Mouse (Mus musculus) ES-E14 (cell line): Measurements from ENCODE around the gene Naaa. TPM values are rescaled to one million over a fixed set of nuclear protein-coding genes. Genes with fewer than 3 reads are reported as not detected.

Experiments used
- DNase-seq: peaks from one replicate; pipeline ENCODE4 v3.0.0-alpha.2; 2013; ENCODE audit warnings: low read depth, low spot score
- H3K27ac ChIP-seq: 2 replicates; pipeline ENCODE4 v1.5.1; 2012; ENCODE audit warnings: low read depth, mild to moderate bottlenecking, low read length, moderate library complexity, mixed read lengths; ENCODE audit not compliant: poor library complexity, insufficient read depth, severe bottlenecking
- H3K36me3 ChIP-seq: 2 replicates; pipeline ENCODE4 v1.6.1; 2012; ENCODE audit warnings: mild to moderate bottlenecking, low read length, moderate library complexity, mixed read lengths; ENCODE audit not compliant: control insufficient read depth, poor library complexity, insufficient read depth, severe bottlenecking
- H3K4me1 ChIP-seq, 2 experiments: fragments of 150-350 bp in 1 of 2; sonication (generic) in 1 of 2; 2 replicates each; pipeline ENCODE4 v1.6.1; 2012; ENCODE audit warnings: low read length in 2 of 2, mild to moderate bottlenecking in 1 of 2, mixed read lengths in 1 of 2; ENCODE audit not compliant: control insufficient read depth in 2 of 2, insufficient read depth in 2 of 2, poor library complexity in 1 of 2
- H3K4me3 ChIP-seq, 2 experiments: fragments of 150-350 bp in 1 of 2; sonication (generic) in 1 of 2; 2 replicates each; pipeline ENCODE4 v1.5.1; 2012; ENCODE audit warnings: low read length in 2 of 2, low read depth in 1 of 2, mild to moderate bottlenecking in 1 of 2, mixed read lengths in 1 of 2; ENCODE audit not compliant: insufficient read depth in 1 of 2, poor library complexity in 1 of 2, severe bottlenecking in 1 of 2
- H3K9ac ChIP-seq: 2 replicates; pipeline ENCODE4 v1.6.1; 2012; ENCODE audit warnings: low read depth, mild to moderate bottlenecking, low read length, mixed read lengths; ENCODE audit not compliant: poor library complexity, insufficient read depth, severe bottlenecking
- H3K9me3 ChIP-seq: fragments of 150-350 bp; sonication (generic); 2 replicates; pipeline ENCODE4 v1.6.1; 2012; ENCODE audit warnings: low read depth, mild to moderate bottlenecking, low read length; ENCODE audit not compliant: control insufficient read depth, insufficient read depth
- CHD2 ChIP-seq: IDR thresholded peaks from 2 replicates; pipeline ENCODE4 v1.6.1; 2014; ENCODE audit warnings: mild to moderate bottlenecking, low read depth, low read length, inconsistent platforms
- HCFC1 ChIP-seq: IDR thresholded peaks from 2 replicates; pipeline ENCODE4 v1.6.1; 2012; ENCODE audit warnings: low read length, inconsistent platforms, borderline replicate concordance; ENCODE audit not compliant: insufficient read depth
- MAFK ChIP-seq: IDR thresholded peaks from 2 replicates; pipeline ENCODE4 v1.6.1; 2014; ENCODE audit warnings: mild to moderate bottlenecking, low read depth, low read length, inconsistent platforms; ENCODE audit not compliant: insufficient read depth
- ZC3H11A ChIP-seq: IDR thresholded peaks from 2 replicates; pipeline ENCODE4 v1.6.1; 2012; ENCODE audit warnings: low read depth, mild to moderate bottlenecking, inconsistent platforms, low read length, borderline replicate concordance
- ZNF384 ChIP-seq: IDR thresholded peaks from 2 replicates; pipeline ENCODE4 v1.6.1; 2012; ENCODE audit warnings: low read depth, low read length, inconsistent platforms
- in situ Hi-C, 2 experiments: fragments of 600-800 bp; cut with MboI; formaldehyde crosslinking; loops; one replicate each; pipeline ENCODE4 v1.15.1; 2025; ENCODE audit warnings: low sequenced_read_pairs in 2 of 2, inconsistent platforms in 1 of 2; ENCODE audit not compliant: unreplicated experiment in 2 of 2
- total RNA-seq: library from RNA; depleted of rRNA; stranded (reverse); fragments of 300-350 nt; gene quantifications from 2 replicates; pipeline ENCODE4 v1.2.3, GENCODE M21; 2012; rRNA removed

Gene Naaa
- 9.8 and 13.4 TPM in 2 replicates for total RNA-seq

DNA sequence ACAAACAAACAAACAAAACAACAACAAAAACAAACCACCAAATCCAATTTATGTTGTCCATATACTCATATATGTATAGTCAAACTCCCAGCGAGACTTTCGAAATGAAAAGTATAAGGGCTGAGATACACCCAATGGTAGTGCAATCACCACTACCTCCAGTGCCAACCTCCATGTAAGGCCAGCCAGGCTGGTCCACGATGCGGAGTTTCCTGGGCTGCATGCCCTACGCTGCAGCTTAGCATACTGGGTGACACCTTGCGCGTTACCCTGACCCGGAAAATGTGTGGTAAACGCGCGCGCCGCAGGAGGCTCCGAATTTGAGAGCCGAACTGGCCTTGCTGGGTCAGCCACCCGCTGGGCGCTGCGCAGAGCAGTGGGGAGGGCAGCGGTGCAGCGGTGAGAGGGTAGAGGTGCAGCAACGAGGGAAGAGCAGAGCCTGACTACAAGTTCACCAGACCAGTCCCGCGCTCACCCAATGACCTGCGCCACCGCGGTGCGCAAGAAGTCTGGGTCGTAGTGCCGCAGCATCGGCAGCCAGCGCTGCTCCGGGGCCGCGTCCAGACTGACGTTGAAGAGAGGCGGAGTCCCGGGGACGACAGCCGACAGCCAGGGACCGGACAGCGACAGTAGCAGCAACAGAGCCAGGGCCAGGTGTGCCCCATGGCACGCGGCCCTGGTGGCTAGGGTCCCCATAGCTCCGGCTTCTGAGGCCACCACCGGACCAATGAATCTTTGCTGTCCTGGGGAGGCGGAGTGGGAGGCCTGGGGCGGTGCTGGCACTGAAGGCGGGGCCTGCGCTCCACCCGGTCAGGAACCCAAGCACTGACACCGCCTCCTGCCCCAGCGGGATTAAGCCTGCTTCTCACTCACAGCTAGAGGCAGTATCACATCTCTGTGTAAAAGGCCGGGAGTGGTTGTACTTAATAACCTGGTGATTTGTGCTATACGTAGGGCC, at the start of gene Naaa:
TSS of gene Naaa (minus strand) at position 734 of the 958 bp plus-strand sequence.
- H3K4me1 ChIP-seq = peaks cover 0 to 10% of the 10 kb centered on the region in 2 experiments; a peak in 2 of 4 replicates
- no peaks in the 10 kb centered on the region; the same call in 1 of the 2 replicates for H3K36me3 ChIP-seq
- peak within 1 kb of the TSS; percentile 68 for H3K9ac ChIP-seq
- no peaks in the 10 kb centered on the region for H3K9me3 ChIP-seq
- peak; percentile 63 for DNase-seq
- TF ChIP-seq MAFK (no peak), ZNF384 (no peak), HCFC1 (no peak), CHD2 (no peak), ZC3H11A (no peak)
- H3K4me3 ChIP-seq = peak within 1 kb of the TSS; percentile 69 to 92
- no peak within 1 kb of the TSS for H3K27ac ChIP-seq
- in situ Hi-C loops = no loop called here

DNA sequence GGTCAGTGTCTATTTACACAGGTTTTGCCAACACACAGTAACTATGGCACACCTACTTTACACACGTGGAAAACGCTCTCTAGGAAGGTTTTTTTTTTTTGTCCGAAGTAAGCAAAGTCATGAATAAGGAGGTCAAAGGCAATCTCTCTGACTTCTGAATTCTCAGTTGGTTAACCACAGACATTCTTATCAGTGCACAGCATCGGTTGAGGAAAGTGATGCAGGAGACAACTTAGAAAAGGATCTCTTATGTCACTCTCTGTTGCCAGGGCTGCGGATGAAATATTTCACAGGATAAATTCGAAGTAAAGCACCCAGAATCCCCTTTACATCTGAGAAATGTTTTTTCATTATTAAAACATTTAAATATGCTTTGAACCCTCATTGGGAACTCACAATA, 49.4 kb upstream of the Naaa start:
- Histone ChIP-seq H3K9me3 (no peaks in the 10 kb centered on the region), H3K4me3 (no peak overlapping the region), H3K4me1 (no peaks in the 10 kb centered on the region), H3K9ac (no peak overlapping the region), H3K27ac (no peak overlapping the region), H3K36me3 (no peaks in the 10 kb centered on the region)
- DNase-seq = no peak
- in situ Hi-C loops = no loop called here
- TF ChIP-seq MAFK (no peak), CHD2 (no peak), ZC3H11A (no peak), ZNF384 (no peak), HCFC1 (no peak)

DNA sequence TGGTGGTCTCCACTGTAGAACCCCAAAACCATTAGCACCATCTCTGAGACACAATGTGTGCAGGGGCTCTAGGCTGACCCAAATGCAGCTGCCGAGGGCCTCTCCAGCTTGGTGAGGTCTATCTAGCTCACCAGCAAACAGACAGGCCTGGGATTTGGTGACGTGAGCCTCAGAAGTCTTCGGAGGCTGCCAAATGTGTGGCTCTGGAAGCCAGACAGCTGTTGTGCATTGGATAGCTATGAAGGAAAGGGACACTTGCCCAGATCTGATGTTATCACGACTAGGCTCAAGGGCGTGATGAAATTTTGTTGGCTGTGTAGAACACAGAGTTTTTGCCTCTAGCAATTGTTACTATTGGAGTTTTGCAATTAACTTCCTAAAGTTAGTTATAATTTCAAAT, 45.3 kb upstream of the Naaa start:
- DNase-seq = no peak
- TF ChIP-seq ZC3H11A (no peak), HCFC1 (no peak), CHD2 (no peak), ZNF384 (no peak), MAFK (no peak)
- Histone ChIP-seq H3K36me3 (no peaks in the 10 kb centered on the region), H3K4me1 (no peaks in the 10 kb centered on the region), H3K4me3 (no peak overlapping the region), H3K27ac (no peak overlapping the region), H3K9me3 (0 out of 2 replicates have a peak, but pooled peaks cover 2% of the 10 kb centered on the region), H3K9ac (no peak overlapping the region)
- in situ Hi-C loops = no loop called here

DNA sequence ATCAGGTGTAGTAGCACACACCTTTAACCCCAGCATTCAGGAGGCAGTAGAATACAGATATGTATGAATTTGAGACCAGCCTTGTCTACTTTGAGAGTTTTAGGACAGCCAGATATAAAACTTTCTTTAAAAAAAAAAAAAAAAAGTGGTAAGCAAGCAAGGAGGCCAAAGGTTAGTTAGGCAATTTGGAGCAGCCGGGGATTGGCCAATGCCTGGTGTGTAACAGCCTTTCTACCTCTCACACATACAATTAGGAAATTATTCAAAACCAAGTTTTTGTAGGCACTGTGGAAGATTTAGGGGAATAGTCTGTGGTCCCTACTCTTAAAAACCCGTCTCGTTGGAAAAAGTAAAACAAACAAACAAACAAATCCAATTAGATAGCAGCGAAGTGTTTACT, 44.6 kb upstream of the Naaa start:
- Histone ChIP-seq H3K4me3 (no peak overlapping the region), H3K4me1 (no peaks in the 10 kb centered on the region), H3K36me3 (no peaks in the 10 kb centered on the region), H3K27ac (no peak overlapping the region), H3K9me3 (0 out of 2 replicates have a peak, but pooled peaks cover 2% of the 10 kb centered on the region), H3K9ac (no peak overlapping the region)
- in situ Hi-C loops = no loop called here
- TF ChIP-seq HCFC1 (no peak), MAFK (no peak), ZNF384 (no peak), ZC3H11A (no peak)
- DNase-seq = no peak
